Mouse (Mus musculus) testis, adult 2 months (tissue): ENCODE results near the gene Ccr4.

Source experiments
- CTCF ChIP-seq: fragments of 200-500 bp; IDR thresholded peaks from 2 replicates; pipeline ENCODE4 v1.5.1; 2012; ENCODE audit warnings: low read depth, mild to moderate bottlenecking, inconsistent platforms, low read length, moderate library complexity; ENCODE audit not compliant: control insufficient read depth, insufficient read depth, insufficient replicate concordance
- POLR2A ChIP-seq: fragments of 200-500 bp; IDR thresholded peaks from 2 replicates; pipeline ENCODE4 v1.6.1; 2012; ENCODE audit warnings: low read depth, mild to moderate bottlenecking, inconsistent platforms, low read length, moderate library complexity; ENCODE audit not compliant: control insufficient read depth

DNA sequence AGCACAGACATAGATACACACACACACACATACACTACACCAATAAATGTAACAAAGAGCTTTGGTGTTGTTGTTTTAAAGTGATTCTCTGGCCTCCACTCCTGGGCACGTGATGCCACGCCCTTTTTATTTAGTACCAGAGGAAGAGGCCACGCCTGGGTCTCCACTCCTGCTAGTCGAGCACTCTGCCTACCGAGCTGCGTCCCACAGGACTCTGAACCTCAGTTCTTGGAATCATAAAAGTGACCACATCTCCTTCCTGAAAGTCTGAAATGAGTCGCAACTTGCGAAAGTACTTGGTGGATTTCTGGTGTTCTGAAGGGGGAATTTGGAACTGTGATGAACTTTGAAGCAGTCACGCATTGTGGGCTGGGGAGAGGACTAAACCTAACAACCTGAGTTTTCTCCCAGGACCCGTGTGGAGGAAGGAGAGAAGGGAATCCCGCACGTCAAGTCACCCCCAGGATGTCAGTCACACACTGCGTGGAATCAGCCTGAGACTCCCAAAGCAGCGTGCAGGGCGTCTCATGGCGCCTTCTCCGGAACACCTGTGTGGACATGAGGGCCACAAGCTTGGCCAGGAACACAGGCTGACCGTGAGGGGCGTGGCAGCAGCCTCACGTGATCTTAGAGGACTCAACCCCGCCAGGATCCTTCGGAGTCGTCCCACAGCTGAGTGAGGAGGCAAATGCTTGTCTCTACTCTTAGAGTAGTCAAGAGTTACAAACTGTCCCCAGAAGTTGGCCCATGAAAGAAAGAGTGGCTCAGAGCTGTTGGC is 17.0 kb downstream of the Ccr4 start:
- TF ChIP-seq POLR2A (no peak), CTCF (no peak)
